Mouse (Mus musculus): ENCODE data around the gene Gata3.

DNA sequence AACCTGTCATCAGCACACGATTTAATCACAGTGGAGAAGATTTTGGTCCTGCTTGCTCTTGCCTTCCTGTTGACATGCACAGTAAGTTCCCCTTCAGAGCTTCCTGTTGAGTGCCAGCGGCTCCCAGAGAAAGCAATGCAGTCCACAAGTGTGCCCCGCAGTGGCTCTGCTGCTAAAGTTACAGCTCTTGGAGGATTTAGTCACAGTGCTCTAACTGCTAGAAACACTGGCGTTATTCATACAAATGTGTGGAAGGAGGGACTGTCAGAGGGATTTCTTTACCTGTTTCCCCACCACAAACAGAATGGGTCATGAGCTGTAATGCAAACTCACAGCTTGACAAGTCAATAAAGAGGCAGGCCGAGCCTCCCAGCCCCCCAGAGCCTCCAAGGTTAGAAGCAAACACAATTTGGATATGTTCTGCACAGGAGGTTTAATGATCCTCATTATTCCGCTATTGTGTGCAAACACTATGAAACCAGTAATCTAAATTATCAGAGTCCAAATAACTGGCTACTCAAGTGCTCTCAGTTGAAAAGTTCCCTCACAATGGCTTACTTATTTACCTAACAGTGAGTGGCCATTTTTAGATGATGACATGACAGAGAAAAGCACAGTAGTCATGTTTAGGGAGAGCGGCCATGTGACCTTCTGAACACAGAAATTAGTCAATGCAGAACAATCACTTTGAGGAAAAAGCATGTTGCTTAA is 36.5 kb upstream of the Gata3 start:
- TF ChIP-seq POLR2A (IDR thresholded peaks at IDR 0.05; ENCODE audit: low read depth, low read length) (no peak), CTCF (conservative IDR thresholded peaks at IDR 0.05; ENCODE audit: insufficient read depth, insufficient read length, low read depth, low read length) (no peak)

All from kidney, adult 2 months (tissue).